In the genomic region with DNA sequence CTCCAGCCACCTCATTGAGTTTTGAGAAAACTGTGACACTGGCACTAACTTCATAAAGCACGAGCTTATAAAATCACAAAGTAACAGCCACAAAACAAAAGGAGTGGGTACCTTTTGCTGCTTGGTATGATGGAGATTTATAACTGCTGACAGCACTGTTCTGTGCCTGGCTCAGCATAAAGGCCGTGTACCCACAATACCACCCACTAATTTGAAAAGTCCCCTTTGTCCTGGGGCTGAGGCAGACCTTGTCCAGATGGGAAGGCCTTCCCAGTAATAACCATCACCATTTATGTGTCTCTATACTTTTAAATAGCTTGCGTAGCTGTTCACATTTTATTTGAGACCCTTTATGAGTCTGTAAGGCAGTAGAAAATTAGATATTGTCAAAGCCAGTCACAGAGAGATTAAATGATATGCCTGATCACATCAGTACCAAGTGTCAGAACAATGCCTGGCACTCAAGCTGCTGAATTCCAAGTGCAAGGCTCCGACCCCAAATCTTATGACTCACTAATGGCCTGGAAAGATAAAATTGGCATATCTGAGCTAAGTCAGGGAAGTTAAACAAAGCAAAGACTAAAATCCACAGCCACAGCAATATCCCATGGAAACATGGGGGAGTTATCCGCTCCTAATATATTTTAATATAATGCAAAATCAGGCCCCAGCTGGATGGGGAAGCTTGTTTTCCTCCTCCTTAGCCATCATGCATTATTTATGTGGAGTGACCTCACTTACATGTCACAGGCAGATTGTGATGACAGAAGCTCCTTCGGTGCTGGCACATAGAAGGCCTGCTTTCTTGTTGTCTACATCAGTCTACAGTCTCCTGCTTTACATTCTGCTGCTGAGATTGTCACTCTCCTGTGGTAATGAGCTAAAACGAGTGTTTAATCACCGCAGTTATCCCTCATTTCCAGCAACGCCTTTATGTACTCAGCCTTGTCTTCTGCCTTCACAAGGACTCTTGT, we compare ENCODE assay signal across 15 mouse cellular contexts.
DNase-seq lines count a peak whose midpoint lies in the region; ATAC-seq and TF ChIP-seq lines count a peak whose summit lies in the region.
"Had no signal": no experiment of that assay in that cellular context is flagged by ENCODE, and none has a peak within 500 bp of the region (broad histone marks: within the 10 kb centered on the region; RNA-seq: fewer than 3 reads in every experiment).

No protein-coding gene starts in this region.

- no peaks in the 10 kb centered on the region for H3K4me1 ChIP-seq in embryonic facial prominence, embryonic 11.5 days (ENCODE audit: control insufficient read depth, insufficient read depth, low read length)
- H3K4me1 ChIP-seq in embryonic facial prominence, embryonic 10.5 days = no peaks in the 10 kb centered on the region
- no peaks in the 10 kb centered on the region for H3K4me1 ChIP-seq in forebrain, postnatal 0 days (ENCODE audit: insufficient read depth)
- no peaks in the 10 kb centered on the region; the same call in 1 of the 2 replicates for H3K4me1 ChIP-seq in midbrain, embryonic 11.5 days (ENCODE audit: control insufficient read depth, insufficient read depth, low read length)
- H3K4me1 ChIP-seq: heart, embryonic 15.5 days; intestine, embryonic 15.5 days had no signal

- no peak overlapping the region for H3K9ac ChIP-seq in embryonic facial prominence, embryonic 11.5 days (replicated peaks; ENCODE audit: low read length)
- H3K9ac ChIP-seq in forebrain, postnatal 0 days = no peak overlapping the region
- H3K9ac ChIP-seq in midbrain, embryonic 11.5 days (ENCODE audit: low read length) = no peak overlapping the region
- H3K9ac ChIP-seq: heart, embryonic 15.5 days; intestine, embryonic 15.5 days; lung, embryonic 14.5 days had no signal

- TF ChIP-seq CTCF in forebrain, postnatal 0 days (IDR thresholded peaks at IDR 0.05; ENCODE audit: low read depth) = no peak

- 65% methylated on average over 9 of the region's 9 CpGs for WGBS in embryonic facial prominence, embryonic 11.5 days
- WGBS in embryonic facial prominence, embryonic 10.5 days = 64% methylated on average over 9 of the region's 9 CpGs
- 38% methylated on average over 9 of the region's 9 CpGs for WGBS in forebrain, postnatal 0 days
- WGBS in midbrain, embryonic 11.5 days = 40% methylated on average over 9 of the region's 9 CpGs

- no peak overlapping the region for H3K27ac ChIP-seq in embryonic facial prominence, embryonic 11.5 days (replicated peaks; ENCODE audit: low read depth, low read length)
- no peak overlapping the region for H3K27ac ChIP-seq in embryonic facial prominence, embryonic 10.5 days (replicated peaks)
- peak overlapping the region; percentile 50; the same call in 1 of the 2 replicates for H3K27ac ChIP-seq in forebrain, postnatal 0 days (ENCODE audit: low read depth, low read length)
- H3K27ac ChIP-seq in midbrain, embryonic 11.5 days (ENCODE audit: low read depth, low read length) = peak overlapping the region; percentile 69
- H3K27ac ChIP-seq: heart, embryonic 15.5 days; intestine, embryonic 15.5 days had no signal

- ATAC-seq in embryonic facial prominence, embryonic 11.5 days (replicated peaks; ENCODE audit: insufficient number of reproducible peaks, low FRiP score, low TSS enrichment, low read depth) = no peak
- ATAC-seq in forebrain, postnatal 0 days = peak; percentile 94
- peak; percentile 95 for ATAC-seq in midbrain, embryonic 11.5 days (ENCODE audit: low FRiP score)
- ATAC-seq: intestine, embryonic 15.5 days had no signal

- no peak overlapping the region for H3K4me3 ChIP-seq in embryonic facial prominence, embryonic 11.5 days (ENCODE audit: low read depth, low read length)
- H3K4me3 ChIP-seq in embryonic facial prominence, embryonic 10.5 days = no peak overlapping the region
- no peak overlapping the region for H3K4me3 ChIP-seq in forebrain, postnatal 0 days (ENCODE audit: low read depth, low read length)
- H3K4me3 ChIP-seq in midbrain, embryonic 11.5 days (ENCODE audit: low read depth, low read length) = no peak overlapping the region
- H3K4me3 ChIP-seq: heart, embryonic 15.5 days; intestine, embryonic 15.5 days had no signal

- H3K4me2 ChIP-seq in embryonic facial prominence, embryonic 11.5 days (ENCODE audit: low read depth, low read length) = no peak overlapping the region
- no peak overlapping the region for H3K4me2 ChIP-seq in forebrain, postnatal 0 days (ENCODE audit: low read depth)
- H3K4me2 ChIP-seq in midbrain, embryonic 11.5 days = no peak overlapping the region
- H3K4me2 ChIP-seq: heart, embryonic 15.5 days; intestine, embryonic 15.5 days; lung, embryonic 14.5 days had no signal

- no peaks in the 10 kb centered on the region for H3K9me3 ChIP-seq in embryonic facial prominence, embryonic 11.5 days (replicated peaks; ENCODE audit: control insufficient read depth, low read length)
- H3K9me3 ChIP-seq in embryonic facial prominence, embryonic 10.5 days = no peaks in the 10 kb centered on the region
- H3K9me3 ChIP-seq in forebrain, postnatal 0 days (ENCODE audit: low read length) = no peaks in the 10 kb centered on the region
- no peaks in the 10 kb centered on the region for H3K9me3 ChIP-seq in midbrain, embryonic 11.5 days (ENCODE audit: control insufficient read depth, low read length)
- H3K9me3 ChIP-seq: heart, embryonic 15.5 days; intestine, embryonic 15.5 days had no signal

- no peaks in the 10 kb centered on the region for H3K36me3 ChIP-seq in embryonic facial prominence, embryonic 11.5 days (replicated peaks; ENCODE audit: control insufficient read depth, insufficient read depth, low read depth, low read length)
- no peaks in the 10 kb centered on the region for H3K36me3 ChIP-seq in embryonic facial prominence, embryonic 10.5 days (replicated peaks)
- no peaks in the 10 kb centered on the region for H3K36me3 ChIP-seq in forebrain, postnatal 0 days (ENCODE audit: insufficient read depth)
- no peaks in the 10 kb centered on the region for H3K36me3 ChIP-seq in midbrain, embryonic 11.5 days (ENCODE audit: control insufficient read depth, insufficient read depth, low read length)
- H3K36me3 ChIP-seq: heart, embryonic 15.5 days; intestine, embryonic 15.5 days had no signal

- peak; percentile 1 for DNase-seq in embryonic facial prominence, embryonic 11.5 days (ENCODE audit: low spot score)
- DNase-seq in embryonic facial prominence, embryonic 10.5 days (ENCODE audit: low spot score) = no peak
- DNase-seq in forebrain, postnatal 0 days = peak; percentile 50
- DNase-seq in midbrain, embryonic 11.5 days (ENCODE audit: low spot score, missing footprints) = peak; percentile 86
- DNase-seq in retina, embryonic 14.5 days (ENCODE audit: low spot score) = peak; percentile 34
- DNase-seq in lung, postnatal 36 days = no peak
- DNase-seq in heart, adult 8-10 months (ENCODE audit: low spot score) = no peak
- DNase-seq in urinary bladder, postnatal 36 days (ENCODE audit: low spot score in 2 of 2) = no peak
- DNase-seq: adrenal gland, postnatal 25 days; cerebellum, adult 11-12 months; kidney, postnatal 4 days; liver; lung, embryonic 14.5 days had no signal

- no peaks in the 10 kb centered on the region for H3K27me3 ChIP-seq in embryonic facial prominence, embryonic 11.5 days (ENCODE audit: control insufficient read depth, insufficient read depth, low read length)
- no peaks in the 10 kb centered on the region for H3K27me3 ChIP-seq in embryonic facial prominence, embryonic 10.5 days (replicated peaks; ENCODE audit: low read depth, poor library complexity, severe bottlenecking)
- no peaks in the 10 kb centered on the region for H3K27me3 ChIP-seq in forebrain, postnatal 0 days (ENCODE audit: insufficient read depth, low read length)
- no peaks in the 10 kb centered on the region for H3K27me3 ChIP-seq in midbrain, embryonic 11.5 days (ENCODE audit: control insufficient read depth, insufficient read depth, low read length)
- H3K27me3 ChIP-seq: heart, embryonic 15.5 days; intestine, embryonic 15.5 days had no signal

Comparison
In these comparisons a context has a peak if more than half of its experiments do, and no peak if none do; other contexts are left out.
1. DNase-seq: peak in embryonic facial prominence, embryonic 11.5 days (single experiment), forebrain, postnatal 0 days (single experiment), midbrain, embryonic 11.5 days (single experiment) and retina, embryonic 14.5 days (single experiment); none in embryonic facial prominence, embryonic 10.5 days (single experiment), lung, postnatal 36 days (single experiment), heart, adult 8-10 months (single experiment) and urinary bladder, postnatal 36 days (0 of 2).
2. H3K27ac ChIP-seq: peak in forebrain, postnatal 0 days (single experiment) and midbrain, embryonic 11.5 days (single experiment); none in embryonic facial prominence, embryonic 11.5 days (single experiment) and embryonic facial prominence, embryonic 10.5 days (single experiment).